Mouse (Mus musculus) myocyte (in vitro differentiated cells): ENCODE measurements around the gene Dnah3.

Experiments
- POLR2AphosphoS2 ChIP-seq: IDR thresholded peaks from one replicate; pipeline ENCODE4 v1.6.1; 2011; ENCODE audit warnings: low read depth, control low read depth; ENCODE audit not compliant: insufficient read length
- TCF12 ChIP-seq: IDR thresholded peaks from one replicate; pipeline ENCODE4 v1.6.1; 2011; ENCODE audit warnings: mild to moderate bottlenecking, control low read depth; ENCODE audit not compliant: poor library complexity, insufficient read depth, severe bottlenecking

DNA sequence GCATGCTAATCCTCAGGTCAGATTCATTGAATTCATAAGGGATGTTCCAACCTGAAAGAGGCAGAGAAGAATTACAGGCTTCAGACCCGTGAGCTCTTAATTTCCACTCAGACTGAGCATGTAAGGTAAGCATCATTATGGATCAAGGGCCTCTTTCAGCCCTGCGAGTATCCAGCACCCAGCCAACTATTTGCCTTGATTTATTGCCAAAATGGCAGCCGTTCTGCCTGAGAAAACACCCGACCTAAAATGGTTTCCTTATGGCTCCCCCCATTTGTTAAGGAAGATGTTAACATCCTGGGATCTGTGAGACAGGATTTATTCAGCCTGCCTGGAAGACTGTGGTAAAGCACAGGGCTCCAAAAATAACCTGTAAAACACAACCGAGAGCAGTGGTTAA lies 158.0 kb downstream of the Dnah3 start:
- TF ChIP-seq POLR2AphosphoS2 (no peak), TCF12 (no peak)
